Mouse (Mus musculus): ENCODE results near the gene B3gnt5. TPM values are rescaled to one million over a fixed set of nuclear protein-coding genes. Genes with fewer than 3 reads are reported as not detected.
"Not testable (repeated sequence)": the region's sequence is repeated elsewhere in the genome, so short reads cannot be mapped to it uniquely, and the experiment has no call there.

The B3gnt5 gene
- total RNA-seq (2014; rRNA removed): 0.09 and 0.20 TPM in 2 replicates
- polyA plus RNA-seq (2012; rRNA removed): 0.02 TPM in 2 replicates

DNA sequence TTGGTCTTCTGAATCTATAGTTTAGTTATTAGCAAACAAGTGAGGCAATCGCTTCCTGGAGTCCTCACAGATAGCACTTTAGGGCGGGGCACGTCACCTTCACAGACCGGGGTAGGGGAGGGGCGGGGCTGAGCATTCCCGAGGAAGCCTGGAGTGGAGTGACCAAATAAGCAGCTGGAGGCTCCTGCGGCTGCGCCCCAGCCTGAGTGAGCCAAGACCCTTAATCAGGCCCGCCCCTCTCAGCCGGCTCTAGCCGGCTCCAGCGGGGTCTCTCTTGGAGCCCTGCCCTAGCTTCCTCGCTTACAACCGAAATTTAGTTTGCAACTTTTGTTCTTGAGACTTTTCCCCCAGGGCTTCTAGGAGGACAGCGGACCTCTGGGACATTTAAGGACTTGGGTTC, at the start of gene B3gnt5:
TSS of gene B3gnt5 (plus strand) at position 135 of the 400 bp plus-strand sequence.
- DNase-seq (ENCODE audit: extremely low read depth, low read depth, low spot score): peak; percentile 7

DNA sequence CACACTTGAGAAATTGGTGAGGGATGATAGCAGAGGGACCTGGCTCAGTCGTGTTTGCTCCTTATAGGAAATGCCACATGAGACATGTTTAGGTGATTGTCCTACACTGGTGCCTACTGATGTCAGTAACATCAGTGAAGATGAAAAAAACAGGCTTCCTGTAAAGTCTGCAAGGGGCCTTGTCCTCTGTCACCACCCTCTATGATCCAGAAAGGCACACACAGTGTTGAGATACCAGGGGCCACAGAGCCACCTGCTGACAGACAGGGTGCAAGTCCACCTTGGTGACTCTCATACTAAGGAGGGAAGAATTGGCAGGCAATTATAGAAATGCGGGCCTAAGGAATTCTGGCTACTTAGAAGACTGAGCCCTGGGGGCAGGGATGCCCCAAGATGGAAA, 39.0 kb upstream of the B3gnt5 start:
- WGBS: 44% methylated on average over 2 of the region's 2 CpGs
- Histone ChIP-seq H3K27ac (replicated peaks; ENCODE audit: insufficient read depth, low read depth, low read length) (no peak overlapping the region), H3K4me3 (ENCODE audit: insufficient read depth, low read depth, low read length) (no peak overlapping the region), H3K79me2 (ENCODE audit: control insufficient read depth, insufficient read depth, low read length) (no peaks in the 10 kb centered on the region), H3K4me1 (ENCODE audit: control insufficient read depth, insufficient read depth, low read length) (no peaks in the 10 kb centered on the region), H3K9ac (ENCODE audit: low read depth, low read length) (no peak overlapping the region), H3K36me3 (ENCODE audit: control insufficient read depth, insufficient read depth, low read length) (no peaks in the 10 kb centered on the region), H3K27me3 (ENCODE audit: control insufficient read depth, insufficient read depth, low read length) (peaks cover 2% of the 10 kb centered on the region; the same call in 1 of the 2 replicates)
- DNase-seq (ENCODE audit: extremely low read depth, low read depth, low spot score): no peak
- no peak for TF ChIP-seq POLR2A (IDR thresholded peaks at IDR 0.05; ENCODE audit: extremely low read depth, insufficient read depth, low read length)
- TF ChIP-seq CTCF (IDR thresholded peaks at IDR 0.05; ENCODE audit: low read depth, low read length): no peak

More for the DNA sequence above, at the start of gene B3gnt5:
- Histone ChIP-seq H3K79me2 (ENCODE audit: control insufficient read depth, insufficient read depth, low read length) (no peaks in the 10 kb centered on the region), H3K4me3 (ENCODE audit: insufficient read depth, low read depth, low read length) (peak within 1 kb of the TSS; percentile 34; the same call in 1 of the 2 replicates), H3K27ac (replicated peaks; ENCODE audit: insufficient read depth, low read depth, low read length) (no peak within 1 kb of the TSS), H3K4me1 (ENCODE audit: control insufficient read depth, insufficient read depth, low read length) (no peaks in the 10 kb centered on the region), H3K27me3 (ENCODE audit: control insufficient read depth, insufficient read depth, low read length) (peaks cover 5% of the 10 kb centered on the region; the same call in 1 of the 2 replicates), H3K9ac (ENCODE audit: low read depth, low read length) (peak within 1 kb of the TSS; percentile 8; the same call in 1 of the 2 replicates), H3K36me3 (ENCODE audit: control insufficient read depth, insufficient read depth, low read length) (no peaks in the 10 kb centered on the region)
- TF ChIP-seq POLR2A (IDR thresholded peaks at IDR 0.05; ENCODE audit: extremely low read depth, insufficient read depth, low read length): no peak
- TF ChIP-seq CTCF (IDR thresholded peaks at IDR 0.05; ENCODE audit: low read depth, low read length): no peak
- 2% methylated on average over 15 of the region's 15 CpGs for WGBS

DNA sequence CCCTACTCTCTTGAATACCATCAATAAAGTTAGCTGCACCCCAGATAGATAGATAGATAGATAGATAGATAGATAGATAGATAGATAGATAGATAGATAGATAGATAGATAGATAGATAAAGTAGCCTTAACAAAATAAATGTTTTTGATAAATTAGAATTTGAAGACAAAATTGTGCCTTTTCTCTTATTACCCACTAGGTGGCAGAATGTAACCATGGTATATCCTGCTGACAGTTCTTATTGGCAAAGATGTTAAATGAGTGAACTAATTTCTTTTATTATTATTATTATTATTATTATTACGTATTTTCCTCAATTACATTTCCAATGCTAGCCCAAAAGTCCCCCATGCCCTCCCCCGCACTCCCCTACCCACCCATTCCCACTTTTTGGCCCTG, 35.9 kb upstream of the B3gnt5 start:
- not testable (repeated sequence) for H3K27me3 ChIP-seq (ENCODE audit: control insufficient read depth, insufficient read depth, low read length)
- 46% methylated on average over 2 of the region's 2 CpGs for WGBS

DNA sequence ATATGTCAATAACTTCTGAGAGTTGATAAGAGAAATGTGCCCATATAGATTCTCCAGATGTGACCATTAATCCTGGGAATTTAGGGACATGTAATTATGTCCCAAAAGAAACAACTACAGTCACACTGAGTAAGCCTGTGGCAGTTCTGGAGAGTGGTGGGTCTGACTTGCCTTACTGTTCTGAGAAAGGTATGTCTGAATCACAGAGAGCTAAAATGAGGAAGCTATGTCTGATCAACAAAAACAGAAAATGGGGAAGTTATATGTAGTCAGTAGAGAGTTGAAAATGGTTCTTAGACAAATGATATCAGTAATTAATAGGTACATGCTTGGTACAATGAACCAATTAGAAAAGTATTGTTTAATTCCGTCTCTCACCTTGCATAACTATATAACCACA, 27.1 kb upstream of the B3gnt5 start:
- H3K79me2 ChIP-seq (ENCODE audit: control insufficient read depth, insufficient read depth, low read length): no peaks in the 10 kb centered on the region
- WGBS: 84% methylated on average over 1 of the region's 1 CpGs

More for the DNA sequence above, 35.9 kb upstream of the B3gnt5 start:
- not testable (repeated sequence) for H3K79me2 ChIP-seq (ENCODE audit: control insufficient read depth, insufficient read depth, low read length); H3K27ac ChIP-seq (replicated peaks; ENCODE audit: insufficient read depth, low read depth, low read length); H3K4me3 ChIP-seq (ENCODE audit: insufficient read depth, low read depth, low read length); H3K4me1 ChIP-seq (ENCODE audit: control insufficient read depth, insufficient read depth, low read length); H3K36me3 ChIP-seq (ENCODE audit: control insufficient read depth, insufficient read depth, low read length); H3K9ac ChIP-seq (ENCODE audit: low read depth, low read length)
- TF ChIP-seq CTCF (IDR thresholded peaks at IDR 0.05; ENCODE audit: low read depth, low read length): peak; percentile 34
- DNase-seq (ENCODE audit: extremely low read depth, low read depth, low spot score): peak; percentile 5

GRCm38 (mm10) chr16:19760505-19761496, 793 bp downstream of the B3gnt5 start:
- DNase-seq (ENCODE audit: extremely low read depth, low read depth, low spot score): no peak
- Histone ChIP-seq H3K9ac (ENCODE audit: low read depth, low read length) (peak overlapping the region; percentile 8; the same call in 1 of the 2 replicates), H3K27me3 (ENCODE audit: control insufficient read depth, insufficient read depth, low read length) (peaks cover 5% of the 10 kb centered on the region; the same call in 1 of the 2 replicates), H3K79me2 (ENCODE audit: control insufficient read depth, insufficient read depth, low read length) (no peaks in the 10 kb centered on the region), H3K4me3 (ENCODE audit: insufficient read depth, low read depth, low read length) (peak overlapping the region; percentile 34; the same call in 1 of the 2 replicates), H3K4me1 (ENCODE audit: control insufficient read depth, insufficient read depth, low read length) (no peaks in the 10 kb centered on the region), H3K36me3 (ENCODE audit: control insufficient read depth, insufficient read depth, low read length) (no peaks in the 10 kb centered on the region), H3K27ac (replicated peaks; ENCODE audit: insufficient read depth, low read depth, low read length) (no peak overlapping the region)
- 2% methylated on average over 61 of the region's 61 CpGs for WGBS
- TF ChIP-seq CTCF (IDR thresholded peaks at IDR 0.05; ENCODE audit: low read depth, low read length) (no peak), POLR2A (IDR thresholded peaks at IDR 0.05; ENCODE audit: extremely low read depth, insufficient read depth, low read length) (no peak)

More for the DNA sequence above, 27.1 kb upstream of the B3gnt5 start:
- H3K4me1 ChIP-seq (ENCODE audit: control insufficient read depth, insufficient read depth, low read length): no peaks in the 10 kb centered on the region
- H3K9ac ChIP-seq (ENCODE audit: low read depth, low read length): no peak overlapping the region
- H3K36me3 ChIP-seq (ENCODE audit: control insufficient read depth, insufficient read depth, low read length): no peaks in the 10 kb centered on the region
- no peaks in the 10 kb centered on the region for H3K27me3 ChIP-seq (ENCODE audit: control insufficient read depth, insufficient read depth, low read length)
- no peak overlapping the region for H3K27ac ChIP-seq (replicated peaks; ENCODE audit: insufficient read depth, low read depth, low read length)
- DNase-seq (ENCODE audit: extremely low read depth, low read depth, low spot score): no peak
- TF ChIP-seq POLR2A (IDR thresholded peaks at IDR 0.05; ENCODE audit: extremely low read depth, insufficient read depth, low read length): no peak
- TF ChIP-seq CTCF (IDR thresholded peaks at IDR 0.05; ENCODE audit: low read depth, low read length): no peak
- no peak overlapping the region for H3K4me3 ChIP-seq (ENCODE audit: insufficient read depth, low read depth, low read length)
